Comparison of ENCODE assay signal across 18 mouse cellular contexts in genomic region chr5:125549750-125550489, GRCm38 (mm10). TPM values are rescaled to one million over a fixed set of nuclear protein-coding genes. Genes with fewer than 3 reads are reported as not detected.
A peak's percentile ranks its signal among the peaks of the same experiment; 100 is the strongest.
DNase-seq lines count a peak whose midpoint lies in the region; ATAC-seq and TF ChIP-seq lines count a peak whose summit lies in the region.
"Had no signal": no experiment of that assay in that cellular context is flagged by ENCODE, and none has a peak within 500 bp of the region (broad histone marks: within the 10 kb centered on the region; RNA-seq: fewer than 3 reads in every experiment).

No protein-coding gene starts in this region.

- no peak overlapping the region for H3K4me3 ChIP-seq in left cerebral cortex, adult 2 months
- no peak overlapping the region for H3K4me3 ChIP-seq in embryonic facial prominence, embryonic 12.5 days
- no peak overlapping the region for H3K4me3 ChIP-seq in midbrain, embryonic 13.5 days (replicated peaks)
- no peak overlapping the region for H3K4me3 ChIP-seq in lung, adult 2 months (replicated peaks; ENCODE audit: extremely low read depth, low read depth, low read length)
- H3K4me3 ChIP-seq: erythroblast, embryonic 14.5 days; heart, embryonic 10.5 days; liver, embryonic 12.5 days had no signal

- intact Hi-C loops in left cerebral cortex, adult 2 months (cut with DNase I): no loop called here
- intact Hi-C loops in left cerebral cortex, postnatal 36 days (cut with DNase I): no loop called here

- H3K36me3 ChIP-seq in embryonic facial prominence, embryonic 12.5 days: no peaks in the 10 kb centered on the region
- H3K36me3 ChIP-seq in midbrain, embryonic 13.5 days: no peaks in the 10 kb centered on the region
- H3K36me3 ChIP-seq: heart, embryonic 10.5 days; liver, embryonic 12.5 days had no signal

- 9% methylated on average over 11 of the region's 11 CpGs for WGBS in embryonic facial prominence, embryonic 12.5 days
- WGBS in midbrain, embryonic 13.5 days: 22% methylated on average over 11 of the region's 11 CpGs
- 28% methylated on average over 11 of the region's 11 CpGs for WGBS in lung, adult 2 months

- no peak for TF ChIP-seq POLR2A in lung, adult 2 months (IDR thresholded peaks at IDR 0.05; ENCODE audit: borderline replicate concordance, extremely low read depth, low read depth, low read length)

- ATAC-seq in embryonic facial prominence, embryonic 12.5 days (ENCODE audit: insufficient number of reproducible peaks, insufficient read depth, low FRiP score, low TSS enrichment): peak; percentile 70; the same call in 1 of the 2 replicates
- peak; percentile 40; the same call in 1 of the 2 replicates for ATAC-seq in midbrain, embryonic 13.5 days
- ATAC-seq: CD4-positive, CD25-positive, alpha-beta regulatory T cell, adult 4 months; liver, embryonic 12.5 days had no signal

- TF ChIP-seq CTCF in left cerebral cortex, adult 2 months (IDR thresholded peaks at IDR 0.05): no peak
- TF ChIP-seq CTCF in lung, adult 2 months (IDR thresholded peaks at IDR 0.05; ENCODE audit: insufficient read depth, low read length): no peak

- peaks cover 31% of the 10 kb centered on the region for H3K27me3 ChIP-seq in embryonic facial prominence, embryonic 12.5 days
- H3K27me3 ChIP-seq in midbrain, embryonic 13.5 days: no peaks in the 10 kb centered on the region

- H3K4me2 ChIP-seq in embryonic facial prominence, embryonic 12.5 days (replicated peaks): no peak overlapping the region
- H3K4me2 ChIP-seq in midbrain, embryonic 13.5 days (replicated peaks): 0 out of 2 replicates have a peak overlapping the region, but pooled peaks have one; percentile 7
- H3K4me2 ChIP-seq: liver, embryonic 12.5 days had no signal

- H3K9me3 ChIP-seq in embryonic facial prominence, embryonic 12.5 days: no peaks in the 10 kb centered on the region
- no peaks in the 10 kb centered on the region for H3K9me3 ChIP-seq in midbrain, embryonic 13.5 days
- H3K9me3 ChIP-seq: heart, embryonic 10.5 days; liver, embryonic 12.5 days had no signal

- H3K27ac ChIP-seq in left cerebral cortex, adult 2 months: peak overlapping the region; percentile 47
- no peak overlapping the region for H3K27ac ChIP-seq in embryonic facial prominence, embryonic 12.5 days
- H3K27ac ChIP-seq in midbrain, embryonic 13.5 days: 0 out of 2 replicates have a peak overlapping the region, but pooled peaks have one; percentile 44
- H3K27ac ChIP-seq: heart, embryonic 10.5 days; liver, embryonic 12.5 days; stomach, postnatal 0 days had no signal

- no peak for DNase-seq in left cerebral cortex, adult 2 months (ENCODE audit: extremely low spot score in 1 of 2, low spot score in 2 of 2)
- DNase-seq in left cerebral cortex, postnatal 36 days (ENCODE audit: low spot score in 2 of 2): no peak
- peak; percentile 41 for DNase-seq in brain, adult 2 months (ENCODE audit: low read depth, low spot score)
- DNase-seq in left cerebral cortex, adult 18-20 months (ENCODE audit: low spot score in 2 of 2): no peak
- DNase-seq in lung, adult 2 months: no peak
- DNase-seq: adrenal gland, adult 8-10 months; cerebellum, postnatal 25 days; gastrocnemius, postnatal 10 days; kidney, postnatal 14 days; lung, postnatal 10 days; spleen, adult 18-20 months had no signal

- no peak overlapping the region for H3K9ac ChIP-seq in embryonic facial prominence, embryonic 12.5 days
- H3K9ac ChIP-seq in midbrain, embryonic 13.5 days (replicated peaks): peak overlapping the region; percentile 46; the same call in 1 of the 2 replicates
- H3K9ac ChIP-seq: liver, embryonic 12.5 days had no signal

- 0 out of 2 replicates have a peak, but pooled peaks cover 7% of the 10 kb centered on the region for H3K4me1 ChIP-seq in embryonic facial prominence, embryonic 12.5 days
- peaks cover 27% of the 10 kb centered on the region for H3K4me1 ChIP-seq in midbrain, embryonic 13.5 days (replicated peaks)
- no peaks in the 10 kb centered on the region for H3K4me1 ChIP-seq in lung, adult 2 months (ENCODE audit: control insufficient read depth, insufficient read depth, low read length)
- H3K4me1 ChIP-seq: heart, embryonic 10.5 days; liver, embryonic 12.5 days had no signal

RNA-seq across cellular contexts. Expression of gene Tmem132b, which starts 18.3 kb away (rescaled TPM):
- 100 to 1,000 TPM; 135 to 141 TPM for total RNA-seq in left cerebral cortex, adult 2 months (2021)
- total RNA-seq in left cerebral cortex, postnatal 36 days (2021): 100 to 1,000 TPM; 140 to 144 TPM
- 0.64 and 0.97 TPM in 2 replicates for polyA plus RNA-seq in embryonic facial prominence, embryonic 12.5 days (2016; fragmentation: Nextera tagmentation; extraction: Ambion mirVana)
- polyA plus RNA-seq in midbrain, embryonic 13.5 days (2015; fragmentation: Nextera tagmentation; extraction: Ambion mirVana): 2.5 and 2.7 TPM in 2 replicates
- 100 to 1,000 TPM; 116 to 123 TPM for total RNA-seq in left cerebral cortex, adult 18-20 months (2021)
- 0.05 and 0.18 TPM in 2 replicates for polyA plus RNA-seq in lung, adult 2 months (2012; rRNA removed)
- polyA plus RNA-seq: erythroblast, embryonic 14.5 days; heart, embryonic 10.5 days had no signal
